Mouse (Mus musculus): ENCODE data around the gene Rassf3. TPM values are rescaled to one million over a fixed set of nuclear protein-coding genes. Genes with fewer than 3 reads are reported as not detected.

The Rassf3 gene
- total and polyA plus RNA-seq, 3 experiments: 4.0 to 9.0 (median 7.3) TPM

DNA sequence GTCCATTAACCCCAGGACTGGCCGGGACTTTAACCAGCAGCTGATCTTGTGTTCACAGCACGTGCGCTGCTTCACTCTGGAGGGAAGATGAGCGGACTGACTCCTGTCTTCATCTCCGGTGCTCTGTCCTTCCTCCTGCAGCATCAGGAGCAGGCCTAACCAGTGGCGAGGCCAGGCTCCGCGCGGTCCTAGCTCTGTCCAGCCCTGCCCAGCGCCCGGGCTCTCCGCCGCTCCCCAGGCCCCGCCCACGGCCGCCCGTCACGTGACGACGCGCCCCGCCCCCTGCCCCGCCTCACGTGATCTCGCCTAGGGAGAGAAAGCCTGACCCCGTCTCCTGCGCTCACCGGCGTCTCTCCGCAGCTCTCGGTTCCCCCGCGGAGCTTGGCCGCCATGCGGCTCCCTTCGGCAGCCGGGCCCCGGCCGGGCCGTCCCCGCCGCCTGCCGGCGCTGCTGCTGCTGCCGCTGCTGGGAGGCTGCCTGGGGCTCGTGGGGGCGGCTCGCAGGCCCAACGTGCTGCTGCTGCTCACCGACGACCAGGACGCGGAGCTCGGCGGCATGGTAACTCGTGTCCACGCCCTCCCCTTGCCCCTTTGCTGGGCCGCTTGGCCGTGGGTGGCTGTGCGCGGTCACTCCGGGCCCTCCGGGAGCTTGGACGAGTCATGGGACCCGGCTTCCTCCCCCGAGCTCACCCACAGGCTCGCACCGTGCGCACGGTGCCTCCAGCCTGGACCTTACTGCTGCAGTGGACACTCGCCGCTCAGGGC lies 111.2 kb downstream of the Rassf3 start, which contains the start of gene Gns:
Gene Gns (plus strand): TSS at position 290 of the 764 bp plus-strand sequence.
- peak within 1 kb of the TSS; percentile 77 for H3K9ac ChIP-seq (ENCODE audit: insufficient read depth, low read depth)
- peaks cover 15% of the 10 kb centered on the region for H3K79me2 ChIP-seq (replicated peaks; ENCODE audit: control insufficient read depth, extremely low read depth, insufficient read depth, poor library complexity, severe bottlenecking)
- no peaks in the 10 kb centered on the region for H3K9me3 ChIP-seq (replicated peaks; ENCODE audit: low read length)
- peak; percentile 61 for DNase-seq (ENCODE audit: extremely low read depth)
- H3K4me3 ChIP-seq (replicated peaks in 1 of 3; ENCODE audit: low read depth in 2 of 3, low read length in 2 of 3, poor library complexity in 1 of 3): peak within 1 kb of the TSS; percentile 78 to 99 (median 88)
- peak within 1 kb of the TSS; percentile 63 for H3K27ac ChIP-seq (ENCODE audit: insufficient read depth, low read depth)
- TF ChIP-seq RAD21 (IDR thresholded peaks at IDR 0.05; ENCODE audit: low read depth, low read length): no peak
- no peak for TF ChIP-seq POLR2AphosphoS2 (IDR thresholded peaks at IDR 0.05; ENCODE audit: low read depth, low read length)
- no peak for TF ChIP-seq ZKSCAN1 (IDR thresholded peaks at IDR 0.05; ENCODE audit: borderline replicate concordance, low read depth, low read length)
- TF ChIP-seq JUN (IDR thresholded peaks at IDR 0.05; ENCODE audit: insufficient read depth, low read depth, low read length): no peak
- TF ChIP-seq ZMIZ1 (IDR thresholded peaks at IDR 0.05; ENCODE audit: low read depth, low read length): no peak
- no peak for TF ChIP-seq GABPA (IDR thresholded peaks at IDR 0.05; ENCODE audit: insufficient replicate concordance, low read depth, low read length)
- peak; percentile 78 for TF ChIP-seq MAX (IDR thresholded peaks at IDR 0.05; ENCODE audit: low read length)
- peak; percentile 41; the same call in 1 of the 2 replicates for TF ChIP-seq TCF12 (IDR thresholded peaks at IDR 0.05; ENCODE audit: low read depth, low read length)
- 0 out of 2 replicates have a peak, but pooled peaks have one; percentile 5 for TF ChIP-seq NRF1 (IDR thresholded peaks at IDR 0.05; ENCODE audit: low read depth, low read length)
- TF ChIP-seq USF2 (conservative IDR thresholded peaks at IDR 0.05; ENCODE audit: low read depth, low read length): peak; percentile 88
- TF ChIP-seq RCOR1 (conservative IDR thresholded peaks at IDR 0.05; ENCODE audit: low read depth, low read length): no peak
- no peak for TF ChIP-seq MEF2A (IDR thresholded peaks at IDR 0.05; ENCODE audit: borderline replicate concordance, low read depth, low read length)
- no peak for TF ChIP-seq ZNF384 (IDR thresholded peaks at IDR 0.05; ENCODE audit: low read depth, low read length)
- no peak for TF ChIP-seq HCFC1 (IDR thresholded peaks at IDR 0.05; ENCODE audit: low read depth, low read length)
- no peak for TF ChIP-seq MAFK (IDR thresholded peaks at IDR 0.05; ENCODE audit: insufficient replicate concordance, low read length)
- TF ChIP-seq MYC (IDR thresholded peaks at IDR 0.05; ENCODE audit: low read depth, low read length): 0 out of 2 replicates have a peak, but pooled peaks have one; percentile 60
- no peak for TF ChIP-seq CTCF (conservative IDR thresholded peaks at IDR 0.05 in 1 of 2, IDR thresholded peaks at IDR 0.05 in 1 of 2; ENCODE audit: low read depth in 2 of 2, low read length in 2 of 2)
- no peak for TF ChIP-seq E2F4 (IDR thresholded peaks at IDR 0.05; ENCODE audit: insufficient replicate concordance, low read depth, low read length)
- TF ChIP-seq TBP (conservative IDR thresholded peaks at IDR 0.05; ENCODE audit: low read depth, low read length): no peak
- TF ChIP-seq EP300 (IDR thresholded peaks at IDR 0.05; ENCODE audit: low read length): no peak
- TF ChIP-seq CHD2 (IDR thresholded peaks at IDR 0.05; ENCODE audit: low read length): no peak
- TF ChIP-seq USF1 (IDR thresholded peaks at IDR 0.05; ENCODE audit: low read depth, low read length): peak; percentile 97
- no peak for TF ChIP-seq ELF1 (IDR thresholded peaks at IDR 0.05; ENCODE audit: low read depth, low read length)
- peak; percentile 68; the same call in 1 of the 2 replicates for TF ChIP-seq POLR2A (IDR thresholded peaks at IDR 0.05; ENCODE audit: low read depth, low read length)
- TF ChIP-seq UBTF (IDR thresholded peaks at IDR 0.05; ENCODE audit: low read depth, low read length): peak; percentile 80; the same call in 1 of the 2 replicates
- peak; percentile 83 for TF ChIP-seq SIN3A (IDR thresholded peaks at IDR 0.05; ENCODE audit: low read length)
- no peak for TF ChIP-seq ZC3H11A (IDR thresholded peaks at IDR 0.05; ENCODE audit: low read depth, low read length)
- no peak for TF ChIP-seq CHD1 (IDR thresholded peaks at IDR 0.05; ENCODE audit: low read depth, low read length)
- TF ChIP-seq MXI1 (IDR thresholded peaks at IDR 0.05; ENCODE audit: low read depth, low read length): peak; percentile 90
- 0 out of 2 replicates have a peak, but pooled peaks have one; percentile 8 for TF ChIP-seq ETS1 (conservative IDR thresholded peaks at IDR 0.05; ENCODE audit: low read depth, low read length)
- no peak for TF ChIP-seq SMC3 (IDR thresholded peaks at IDR 0.05; ENCODE audit: low read depth, low read length)
- TF ChIP-seq MAZ (IDR thresholded peaks at IDR 0.05; ENCODE audit: low read depth, low read length): no peak
- TF ChIP-seq NELFE (IDR thresholded peaks at IDR 0.05; ENCODE audit: low read depth, low read length): 0 out of 2 replicates have a peak, but pooled peaks have one; percentile 19
- no peak for TF ChIP-seq PAX5 (IDR thresholded peaks at IDR 0.05; ENCODE audit: low read length)
- no peak for TF ChIP-seq JUND (conservative IDR thresholded peaks at IDR 0.05; ENCODE audit: low read depth, low read length)
- TF ChIP-seq IRF4 (IDR thresholded peaks at IDR 0.05; ENCODE audit: low read depth, low read length): no peak
- TF ChIP-seq BHLHE40 (IDR thresholded peaks at IDR 0.05; ENCODE audit: low read depth, low read length): peak; percentile 97
- no peak for TF ChIP-seq KAT2A (IDR thresholded peaks at IDR 0.05; ENCODE audit: insufficient replicate concordance, low read length)
- peaks cover 0 to 37% of the 10 kb centered on the region in 2 experiments; a peak in 2 of 4 replicates for H3K4me1 ChIP-seq (ENCODE audit: control insufficient read depth in 1 of 2, insufficient read depth in 2 of 2)
- dilution Hi-C loops (cut with MboI; ENCODE audit: extremely low pct_ligation_motif_present, extremely low pct_unique_long_range_greater_than_20kb, low sequenced_read_pairs) (no loop called here), in situ Hi-C loops (cut with MboI; ENCODE audit: low pct_ligation_motif_present, low pct_unique_long_range_greater_than_20kb, low sequenced_read_pairs) (no loop called here)
- H3K4me2 ChIP-seq (ENCODE audit: insufficient read depth, low read depth, poor library complexity, severe bottlenecking): peak within 1 kb of the TSS; percentile 94
- H3K36me3 ChIP-seq (replicated peaks in 1 of 2; ENCODE audit: control insufficient read depth in 1 of 2, insufficient read depth in 1 of 2, low read length in 1 of 2): peaks cover 11 to 31% of the 10 kb centered on the region in 2 experiments
- H3K27me3 ChIP-seq (replicated peaks): no peaks in the 10 kb centered on the region

Measured in CH12.LX (cell line).